Mouse (Mus musculus) midbrain, embryonic 11.5 days (tissue): ENCODE measurements around the gene Lenep. TPM values are rescaled to one million over a fixed set of nuclear protein-coding genes. Genes with fewer than 3 reads are reported as not detected.

Experiments
- ATAC-seq: fragments of 200-750 bp; cut with Nextera tagmentation; 2 replicates; pipeline ENCODE4 v1.8.0; 2017; ENCODE audit warnings: moderate TSS enrichment, moderate library complexity; ENCODE audit not compliant: low FRiP score
- DNase-seq: peaks from one replicate; pipeline ENCODE4 v3.0.0; 2015; ENCODE audit warnings: low spot score; ENCODE audit errors: missing footprints
- H3K27ac ChIP-seq: fragments of 300-500 bp; sonication (generic); 2 replicates; pipeline ENCODE4 v1.5.1; 2014; ENCODE audit warnings: low read depth, low read length
- H3K27me3 ChIP-seq: fragments of 300-500 bp; sonication (generic); 2 replicates; pipeline ENCODE4 v1.6.1; 2014; ENCODE audit warnings: mild to moderate bottlenecking, low read length, moderate library complexity, mixed read lengths; ENCODE audit not compliant: control insufficient read depth, insufficient read depth
- H3K36me3 ChIP-seq: fragments of 300-500 bp; sonication (generic); 2 replicates; pipeline ENCODE4 v1.6.1; 2014; ENCODE audit warnings: mild to moderate bottlenecking, low read length, moderate library complexity, mixed read lengths; ENCODE audit not compliant: control insufficient read depth, insufficient read depth
- H3K4me1 ChIP-seq: fragments of 300-500 bp; sonication (generic); 2 replicates; pipeline ENCODE4 v1.6.1; 2014; ENCODE audit warnings: low read length; ENCODE audit not compliant: control insufficient read depth, insufficient read depth
- H3K4me2 ChIP-seq: fragments of 300-500 bp; sonication (generic); 2 replicates; pipeline ENCODE4 v1.6.1; 2014; ENCODE audit warnings: mild to moderate bottlenecking, moderate library complexity
- H3K4me3 ChIP-seq: fragments of 300-500 bp; sonication (generic); 2 replicates; pipeline ENCODE4 v1.5.1; 2014; ENCODE audit warnings: low read depth, low read length
- H3K9ac ChIP-seq: fragments of 300-500 bp; sonication (generic); 2 replicates; pipeline ENCODE4 v1.6.1; 2014; ENCODE audit warnings: low read length
- H3K9me3 ChIP-seq: fragments of 300-500 bp; sonication (generic); 2 replicates; pipeline ENCODE4 v1.6.1; 2016; ENCODE audit warnings: low read length; ENCODE audit not compliant: control insufficient read depth
- WGBS: fragments of 180-500 bp; shearing (Covaris S2); extraction: QIAGEN DNeasy Blood & Tissue Kit; methylation state at CpG from one replicate; pipeline ENCODE4 v1.1.7; 2014; 5-methylcytosine and 5-hydroxymethylcytosine counted together
- polyA plus RNA-seq: library from polyadenylated mRNA; unstranded; fragments of >200 nt; fragmentation: Nextera tagmentation; extraction: Ambion mirVana; gene quantifications from 2 replicates; pipeline ENCODE4 v1.2.1, GENCODE M21; 2014

Gene Lenep
- polyA plus RNA-seq, 1 experiment from 2014 or later = not detected

- WGBS = 2% methylated on average over 28 of the region's 29 CpGs
- Histone ChIP-seq H3K4me1 (peaks cover 11% of the 10 kb centered on the region), H3K4me2 (peak overlapping the region; percentile 64), H3K9ac (peak overlapping the region; percentile 69), H3K27ac (no peak overlapping the region), H3K4me3 (peak overlapping the region; percentile 41), H3K36me3 (no peaks in the 10 kb centered on the region), H3K27me3 (no peaks in the 10 kb centered on the region), H3K9me3 (no peaks in the 10 kb centered on the region)
- DNase-seq = peak; percentile 99
- ATAC-seq = peak; percentile 90
Observed at GRCm38 (mm10) chr3:89378394-89379067, 24.1 kb downstream of the Lenep start.

DNA sequence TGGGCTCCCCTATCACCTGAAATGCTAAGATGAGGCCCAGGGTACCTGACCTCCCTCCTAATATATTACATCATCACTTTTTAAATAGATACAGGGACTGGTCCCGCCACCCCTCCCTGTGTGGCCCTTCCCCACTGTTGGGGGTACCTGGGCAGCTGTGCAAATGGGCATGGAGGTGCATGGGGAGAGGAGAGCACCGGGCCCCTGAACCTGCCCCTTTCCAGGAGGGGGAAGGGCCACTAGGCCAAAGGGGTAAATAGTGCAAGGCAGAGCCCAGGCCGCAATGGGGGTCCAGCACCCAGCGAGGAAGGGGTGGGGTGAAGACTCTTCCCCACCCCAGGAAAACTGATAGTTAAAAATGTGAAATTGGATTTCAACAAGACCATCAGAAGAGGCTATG, 24.8 kb downstream of the Lenep start:
- DNase-seq = no peak
- WGBS = 72% methylated on average over 4 of the region's 4 CpGs
- no peak overlapping the region; the same call in 1 of the 2 replicates for H3K4me2 ChIP-seq
- H3K4me3 ChIP-seq = no peak overlapping the region
- H3K4me1 ChIP-seq = peaks cover 11% of the 10 kb centered on the region
- no peaks in the 10 kb centered on the region for H3K36me3 ChIP-seq
- ATAC-seq = no peak; the same call in 1 of the 2 replicates
- H3K9me3 ChIP-seq = no peaks in the 10 kb centered on the region
- no peak overlapping the region for H3K27ac ChIP-seq
- no peak overlapping the region for H3K9ac ChIP-seq
- no peaks in the 10 kb centered on the region for H3K27me3 ChIP-seq

- Histone ChIP-seq H3K4me3 (no peak overlapping the region), H3K9ac (no peak overlapping the region), H3K36me3 (no peaks in the 10 kb centered on the region), H3K9me3 (no peaks in the 10 kb centered on the region), H3K27ac (no peak overlapping the region), H3K27me3 (no peaks in the 10 kb centered on the region), H3K4me1 (peaks cover 7% of the 10 kb centered on the region), H3K4me2 (no peak overlapping the region)
- ATAC-seq (no peak), DNase-seq (no peak)
- WGBS = 43% methylated on average over 5 of the region's 5 CpGs
Observed at GRCm38 (mm10) chr3:89373581-89374231, 28.9 kb downstream of the Lenep start.

- no peak overlapping the region for H3K4me3 ChIP-seq
- no peaks in the 10 kb centered on the region for H3K36me3 ChIP-seq
- ATAC-seq (no peak), DNase-seq (no peak)
- no peak overlapping the region for H3K9ac ChIP-seq
- 70% methylated on average over 11 of the region's 11 CpGs for WGBS
- no peaks in the 10 kb centered on the region for H3K4me1 ChIP-seq
- no peak overlapping the region for H3K27ac ChIP-seq
- no peaks in the 10 kb centered on the region for H3K9me3 ChIP-seq
- H3K27me3 ChIP-seq = no peaks in the 10 kb centered on the region
- no peak overlapping the region for H3K4me2 ChIP-seq
Observed at GRCm38 (mm10) chr3:89367338-89367737, 35.3 kb downstream of the Lenep start.

GRCm38 (mm10) chr3:89365486-89366414, 36.8 kb downstream of the Lenep start:
- Histone ChIP-seq H3K36me3 (no peaks in the 10 kb centered on the region), H3K27me3 (no peaks in the 10 kb centered on the region)
- WGBS = 73% methylated on average over 20 of the region's 20 CpGs

DNA sequence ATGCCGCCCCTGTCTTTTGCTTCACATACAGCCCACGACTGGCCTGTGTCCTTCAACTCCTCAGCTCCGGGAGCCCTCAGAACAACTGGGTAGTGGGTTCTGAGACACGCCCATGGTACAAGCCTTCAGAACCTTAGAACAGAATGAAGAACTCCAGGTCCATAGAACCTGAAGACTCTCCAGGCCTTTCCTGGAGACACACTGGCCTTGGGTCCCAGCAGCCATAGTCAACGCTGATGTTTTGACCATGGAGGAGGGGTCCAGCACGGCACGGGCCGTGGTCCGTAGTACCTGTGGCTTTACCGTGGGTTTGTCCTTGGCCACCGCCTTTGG, 37.5 kb downstream of the Lenep start, which contains the start of gene Dcst1:
Dcst1 (minus strand) TSS at position 101 of the 333 bp plus-strand sequence.
- Histone ChIP-seq H3K27ac (no peak within 1 kb of the TSS), H3K9me3 (no peaks in the 10 kb centered on the region), H3K4me2 (no peak within 1 kb of the TSS), H3K4me1 (no peaks in the 10 kb centered on the region), H3K4me3 (no peak within 1 kb of the TSS), H3K27me3 (no peaks in the 10 kb centered on the region), H3K36me3 (no peaks in the 10 kb centered on the region), H3K9ac (no peak within 1 kb of the TSS)
- DNase-seq (no peak), ATAC-seq (no peak)
- 85% methylated on average over 11 of the region's 11 CpGs for WGBS

More at GRCm38 (mm10) chr3:89365486-89366414, 36.8 kb downstream of the Lenep start:
- ATAC-seq (no peak), DNase-seq (no peak)
- no peak overlapping the region for H3K4me2 ChIP-seq
- no peak overlapping the region for H3K27ac ChIP-seq
- no peak overlapping the region for H3K4me3 ChIP-seq
- H3K9me3 ChIP-seq = no peaks in the 10 kb centered on the region
- no peak overlapping the region for H3K9ac ChIP-seq
- no peaks in the 10 kb centered on the region for H3K4me1 ChIP-seq

DNA sequence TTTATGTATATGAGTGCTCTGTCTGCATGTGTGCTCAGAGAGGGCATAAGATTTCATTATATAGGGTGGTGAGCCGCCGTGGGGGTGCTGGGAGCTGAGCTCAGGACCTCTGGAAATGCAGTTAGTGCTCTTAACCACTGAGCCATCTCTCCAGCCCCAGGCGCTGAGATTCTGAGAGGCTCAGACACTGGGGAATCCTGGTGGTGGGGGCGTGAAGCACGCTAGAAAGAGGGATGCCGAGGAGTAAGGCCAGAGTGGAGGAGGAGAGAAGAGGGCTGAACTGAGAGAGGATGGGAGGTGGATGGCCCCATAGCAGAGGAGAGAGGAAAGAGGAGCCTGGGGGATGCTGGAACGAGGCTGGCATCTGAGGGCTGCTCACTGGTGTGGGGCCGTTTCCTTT, 38.0 kb downstream of the Lenep start:
- Histone ChIP-seq H3K36me3 (no peaks in the 10 kb centered on the region), H3K27me3 (no peaks in the 10 kb centered on the region), H3K27ac (no peak overlapping the region), H3K4me2 (no peak overlapping the region), H3K4me1 (no peaks in the 10 kb centered on the region), H3K9me3 (no peaks in the 10 kb centered on the region), H3K4me3 (no peak overlapping the region), H3K9ac (no peak overlapping the region)
- DNase-seq (no peak), ATAC-seq (no peak)
- WGBS = 48% methylated on average over 8 of the region's 8 CpGs

- Histone ChIP-seq H3K36me3 (no peaks in the 10 kb centered on the region), H3K27me3 (no peaks in the 10 kb centered on the region), H3K27ac (no peak within 1 kb of the TSS), H3K4me3 (no peak within 1 kb of the TSS), H3K9ac (no peak within 1 kb of the TSS), H3K9me3 (no peaks in the 10 kb centered on the region), H3K4me2 (no peak within 1 kb of the TSS), H3K4me1 (no peaks in the 10 kb centered on the region)
- no peak for DNase-seq
- no peak for ATAC-seq
- WGBS = 84% methylated on average over 7 of the region's 7 CpGs
Observed at GRCm38 (mm10) chr3:89361675-89362074, 40.9 kb downstream of the Lenep start, which contains the start of gene Dcst2. Dcst2 (plus strand) TSS chr3:89361975.
